Mouse (Mus musculus) midbrain, postnatal 0 days (tissue): ENCODE measurements at regions not wholly inside any gene's neighbourhood (a gene's known extent, or its start where the extent isn't known, plus 50 kb on each side); places are given as distances from the start of the nearest gene placed in this dataset.

Experiments used
- ATAC-seq: fragments of 200-750 bp; cut with Nextera tagmentation; 2 replicates; pipeline ENCODE4 v1.8.0; 2017; ENCODE audit warnings: moderate number of reproducible peaks, mild to moderate bottlenecking, moderate TSS enrichment, moderate library complexity; ENCODE audit not compliant: low FRiP score
- DNase-seq: peaks from one replicate; pipeline ENCODE4 v3.0.0-alpha.2; 2015; ENCODE audit warnings: low spot score
- H3K27ac ChIP-seq: fragments of 300-500 bp; sonication (generic); 2 replicates; pipeline ENCODE4 v1.5.1; 2014; ENCODE audit warnings: low read depth, mild to moderate bottlenecking, low read length, mixed read lengths
- H3K27me3 ChIP-seq: fragments of 300-500 bp; sonication (generic); 2 replicates; pipeline ENCODE4 v1.6.1; 2014; ENCODE audit warnings: low read length, control low read depth, mixed read lengths; ENCODE audit not compliant: insufficient read depth
- H3K36me3 ChIP-seq: fragments of 300-500 bp; sonication (generic); 2 replicates; pipeline ENCODE4 v1.6.1; 2014; ENCODE audit warnings: low read length, control low read depth, mixed read lengths; ENCODE audit not compliant: insufficient read depth
- H3K4me1 ChIP-seq: fragments of 300-500 bp; sonication (generic); 2 replicates; pipeline ENCODE4 v1.6.1; 2014; ENCODE audit warnings: mild to moderate bottlenecking, control low read depth, antibody characterized with exemption, low read length, mixed read lengths; ENCODE audit not compliant: insufficient read depth
- H3K4me2 ChIP-seq: fragments of 300-500 bp; sonication (generic); 2 replicates; pipeline ENCODE4 v1.6.1; 2014; ENCODE audit warnings: low read depth, mild to moderate bottlenecking, low read length, mixed read lengths; ENCODE audit not compliant: poor library complexity, severe bottlenecking
- H3K4me3 ChIP-seq: fragments of 300-500 bp; sonication (generic); 2 replicates; pipeline ENCODE4 v1.5.1; 2014; ENCODE audit warnings: low read depth, mild to moderate bottlenecking, low read length, moderate library complexity
- H3K9ac ChIP-seq: fragments of 300-500 bp; sonication (generic); replicated peaks from 2 replicates; pipeline ENCODE4 v1.6.1; 2014; ENCODE audit warnings: mild to moderate bottlenecking, low read length, moderate library complexity, mixed read lengths; ENCODE audit not compliant: poor library complexity, severe bottlenecking
- H3K9me3 ChIP-seq: fragments of 300-500 bp; sonication (generic); 2 replicates; pipeline ENCODE4 v1.6.1; 2016; ENCODE audit warnings: low read length, control low read depth
- CTCF ChIP-seq: IDR thresholded peaks from 2 replicates; pipeline ENCODE4 v1.5.1; 2016; ENCODE audit warnings: antibody characterized with exemption, mild to moderate bottlenecking
- WGBS: fragments of 180-500 bp; shearing (Covaris S2); extraction: QIAGEN DNeasy Blood & Tissue Kit; methylation state at CpG from one replicate; pipeline ENCODE4 v1.1.7; 2014; 5-methylcytosine and 5-hydroxymethylcytosine counted together

GRCm38 (mm10) chr15:68471928-68472327 lies 1971.2 kb upstream of the Lrrc6 start:
- no peaks in the 10 kb centered on the region for H3K4me1 ChIP-seq
- WGBS, result 83% methylated on average over 4 of the region's 4 CpGs

DNA sequence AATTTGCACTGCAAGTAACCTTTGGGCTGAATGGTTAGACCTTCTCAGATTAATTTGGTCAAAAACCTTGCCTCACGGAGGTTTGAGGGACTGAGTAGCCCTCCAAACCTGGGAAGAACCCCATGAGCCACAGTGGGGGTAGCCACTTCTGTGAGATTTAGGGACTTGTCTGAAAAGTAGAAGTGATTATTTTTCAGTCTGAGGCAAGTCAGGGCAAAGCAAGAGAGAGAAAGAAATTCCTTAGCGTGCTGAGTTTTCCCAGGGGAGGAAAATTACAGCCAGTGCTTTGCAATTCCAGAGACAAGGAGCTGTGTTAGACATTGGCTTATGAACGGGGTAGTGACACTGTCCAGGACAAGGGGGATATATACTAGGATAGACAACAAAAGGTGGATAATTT lies 1962.1 kb upstream of the Lrrc6 start:
- WGBS, result 52% methylated on average over 3 of the region's 3 CpGs
- DNase-seq (no peak), ATAC-seq (no peak)
- H3K4me2 ChIP-seq, result no peak overlapping the region
- H3K9me3 ChIP-seq, result no peaks in the 10 kb centered on the region
- TF ChIP-seq CTCF, result no peak
- no peak overlapping the region for H3K27ac ChIP-seq
- H3K36me3 ChIP-seq, result no peaks in the 10 kb centered on the region
- H3K4me1 ChIP-seq, result no peaks in the 10 kb centered on the region
- no peaks in the 10 kb centered on the region for H3K27me3 ChIP-seq
- no peak overlapping the region for H3K9ac ChIP-seq
- H3K4me3 ChIP-seq, result no peak overlapping the region

More at GRCm38 (mm10) chr15:68471928-68472327, 1971.2 kb upstream of the Lrrc6 start:
- no peak overlapping the region for H3K4me2 ChIP-seq
- ATAC-seq (no peak), DNase-seq (no peak)
- H3K9me3 ChIP-seq, result no peaks in the 10 kb centered on the region
- no peaks in the 10 kb centered on the region for H3K27me3 ChIP-seq
- no peaks in the 10 kb centered on the region for H3K36me3 ChIP-seq
- no peak overlapping the region for H3K27ac ChIP-seq
- no peak overlapping the region for H3K9ac ChIP-seq
- no peak overlapping the region for H3K4me3 ChIP-seq
- no peak for TF ChIP-seq CTCF

DNA sequence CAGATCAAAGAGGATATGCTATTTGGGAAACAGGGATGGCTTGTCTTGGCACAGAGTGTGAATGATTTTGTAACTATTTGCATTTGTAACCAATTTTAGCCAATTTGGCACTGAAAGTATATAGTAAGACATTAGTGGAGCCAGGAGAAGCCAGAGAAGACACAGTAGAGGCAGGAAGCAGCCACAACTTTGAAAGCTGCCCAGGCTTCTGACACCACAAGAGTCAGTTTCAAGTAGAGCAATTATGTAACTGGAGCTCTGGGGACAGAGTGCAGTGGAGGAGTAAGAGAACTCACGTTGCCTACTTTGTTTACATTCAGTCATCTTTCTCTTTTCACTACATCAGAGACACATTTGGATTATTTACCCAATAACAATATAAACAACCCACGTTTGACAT lies 1956.5 kb upstream of the Lrrc6 start:
- no peak for DNase-seq
- H3K9me3 ChIP-seq, result no peaks in the 10 kb centered on the region
- no peak for TF ChIP-seq CTCF
- no peaks in the 10 kb centered on the region for H3K36me3 ChIP-seq
- H3K4me2 ChIP-seq, result no peak overlapping the region
- no peaks in the 10 kb centered on the region for H3K27me3 ChIP-seq
- WGBS, result 76% methylated on average over 2 of the region's 2 CpGs
- ATAC-seq, result no peak
- H3K4me3 ChIP-seq, result no peak overlapping the region
- H3K27ac ChIP-seq, result no peak overlapping the region
- H3K4me1 ChIP-seq, result no peaks in the 10 kb centered on the region
- no peak overlapping the region for H3K9ac ChIP-seq

DNA sequence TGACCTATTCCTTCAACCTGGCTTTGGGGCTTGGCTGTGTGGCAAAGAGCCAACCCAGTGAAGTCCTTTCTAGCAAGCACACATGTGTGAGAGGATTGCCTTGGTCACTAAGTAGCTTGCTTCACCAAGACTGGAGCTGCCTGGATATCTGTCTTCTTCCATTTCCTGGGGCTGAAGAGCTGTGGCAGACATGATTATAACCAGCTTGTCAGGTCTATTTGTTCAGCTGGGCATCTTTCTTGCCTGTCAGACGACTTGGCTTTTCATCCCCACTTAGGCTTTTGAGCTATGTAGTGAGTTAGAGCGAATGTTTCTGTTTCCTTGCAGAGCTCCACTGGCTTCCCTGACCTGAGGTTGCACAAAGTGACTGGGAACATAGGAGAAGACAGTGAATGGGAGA lies 1951.3 kb upstream of the Lrrc6 start:
- H3K4me3 ChIP-seq, result no peak overlapping the region

DNA sequence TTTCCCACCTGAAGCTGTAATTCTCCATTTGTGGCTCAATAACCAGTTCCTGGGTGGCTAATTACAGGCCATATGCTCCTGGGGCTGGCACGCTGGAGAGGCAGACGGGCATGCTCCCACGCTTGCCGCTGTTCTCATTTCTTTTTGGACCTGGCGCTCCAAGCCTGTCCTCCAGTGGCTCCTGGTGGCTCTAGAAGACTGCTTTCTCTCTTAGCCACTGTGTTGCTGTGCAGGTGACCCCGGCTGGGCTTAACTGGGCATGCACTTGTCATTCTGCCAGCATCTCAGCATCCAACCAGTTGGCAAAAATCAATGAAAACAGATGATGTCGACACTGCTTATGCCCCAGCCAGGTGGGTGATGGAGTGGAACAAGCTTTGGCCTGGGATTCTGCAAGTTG lies 1944.6 kb upstream of the Lrrc6 start:
- Histone ChIP-seq H3K4me3 (no peak overlapping the region), H3K9ac (no peak overlapping the region), H3K4me2 (no peak overlapping the region), H3K27ac (no peak overlapping the region), H3K4me1 (peaks cover 3% of the 10 kb centered on the region; the same call in 1 of the 2 replicates), H3K36me3 (no peaks in the 10 kb centered on the region), H3K9me3 (no peaks in the 10 kb centered on the region), H3K27me3 (no peaks in the 10 kb centered on the region)
- no peak for TF ChIP-seq CTCF
- ATAC-seq (no peak), DNase-seq (peak; percentile 64)
- WGBS, result 72% methylated on average over 7 of the region's 7 CpGs

More for the DNA sequence above, 1951.3 kb upstream of the Lrrc6 start:
- Histone ChIP-seq H3K27me3 (no peaks in the 10 kb centered on the region), H3K4me2 (no peak overlapping the region), H3K9me3 (no peaks in the 10 kb centered on the region), H3K36me3 (no peaks in the 10 kb centered on the region), H3K9ac (no peak overlapping the region), H3K27ac (no peak overlapping the region), H3K4me1 (no peaks in the 10 kb centered on the region)
- DNase-seq (no peak), ATAC-seq (no peak)
- WGBS, result 40% methylated on average over 2 of the region's 2 CpGs
- no peak for TF ChIP-seq CTCF

DNA sequence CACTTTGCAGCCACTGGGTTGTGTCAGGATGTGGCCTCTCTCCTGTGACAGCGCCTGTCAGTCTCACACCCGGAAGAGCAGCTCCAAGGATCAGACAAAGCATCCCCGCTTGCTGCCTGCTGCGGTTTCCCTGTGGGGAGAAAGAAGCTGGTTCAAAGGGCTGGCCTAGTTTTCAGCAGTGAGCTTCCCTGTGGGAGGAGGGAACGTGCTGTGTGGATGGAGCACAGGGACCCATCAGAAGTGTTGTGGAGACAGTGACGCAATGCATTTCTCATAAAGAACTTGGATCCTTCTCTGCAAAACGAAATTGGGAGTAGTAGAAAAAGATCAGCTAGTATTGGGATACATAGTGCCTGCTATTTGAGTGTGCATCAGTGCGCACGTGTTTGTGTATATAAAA lies 1939.9 kb upstream of the Lrrc6 start:
- H3K4me1 ChIP-seq, result peaks cover 3% of the 10 kb centered on the region; the same call in 1 of the 2 replicates
- no peak overlapping the region for H3K9ac ChIP-seq
- H3K9me3 ChIP-seq, result no peaks in the 10 kb centered on the region
- H3K36me3 ChIP-seq, result no peaks in the 10 kb centered on the region
- no peak for TF ChIP-seq CTCF
- H3K4me3 ChIP-seq, result no peak overlapping the region
- ATAC-seq (no peak), DNase-seq (no peak)
- 48% methylated on average over 9 of the region's 9 CpGs for WGBS
- H3K27me3 ChIP-seq, result no peaks in the 10 kb centered on the region
- no peak overlapping the region for H3K27ac ChIP-seq
- H3K4me2 ChIP-seq, result no peak overlapping the region
